Mouse (Mus musculus) central nervous system, embryonic 14 days (tissue): ENCODE measurements around the gene Gm21732. TPM values are rescaled to one million over a fixed set of nuclear protein-coding genes. Genes with fewer than 3 reads are reported as not detected.

Experiments
- polyA plus RNA-seq: library from polyadenylated mRNA; depleted of rRNA; stranded (reverse); fragments of >200 nt; gene quantifications from 2 replicates; pipeline ENCODE4 v1.2.3, GENCODE M21; 2012; rRNA removed

Gene Gm21732
- polyA plus RNA-seq: not detected in 2 replicates

GRCm38 (mm10) chrY:38575591-38575990 lies at the start of gene Gm21732:
Gene Gm21732, minus strand, starts transcription at chrY:38575691.

Other genes starting within 250 kb of the Gm21732 start
- gene Gm20897, start 73.5 kb downstream of the Gm21732 start, polyA plus RNA-seq: not detected in 2 replicates